Mouse (Mus musculus) midbrain, embryonic 14.5 days (tissue): ENCODE measurements around the gene Stx8. TPM values are rescaled to one million over a fixed set of nuclear protein-coding genes. Genes with fewer than 3 reads are reported as not detected.

ENCODE experiments used
- ATAC-seq: fragments of 200-750 bp; cut with Nextera tagmentation; 2 replicates; pipeline ENCODE4 v1.8.0; 2017; ENCODE audit warnings: moderate number of reproducible peaks, moderate library complexity; ENCODE audit not compliant: low FRiP score, low TSS enrichment
- DNase-seq: peaks from one replicate; pipeline ENCODE4 v3.0.0-alpha.2; 2015
- H3K27ac ChIP-seq: fragments of 300-500 bp; sonication (generic); replicated peaks from 2 replicates; pipeline ENCODE4 v1.5.1; 2014; ENCODE audit warnings: mild to moderate bottlenecking, low read depth, low read length, moderate library complexity
- H3K27me3 ChIP-seq: fragments of 300-500 bp; sonication (generic); 2 replicates; pipeline ENCODE4 v1.6.1; 2014; ENCODE audit warnings: low read length, control low read depth, mixed read lengths; ENCODE audit not compliant: control insufficient read depth, insufficient read depth
- H3K36me3 ChIP-seq: fragments of 300-500 bp; sonication (generic); 2 replicates; pipeline ENCODE4 v1.6.1; 2014; ENCODE audit warnings: low read length, control low read depth; ENCODE audit not compliant: control insufficient read depth, insufficient read depth
- H3K4me1 ChIP-seq: fragments of 300-500 bp; sonication (generic); 2 replicates; pipeline ENCODE4 v1.6.1; 2014; ENCODE audit warnings: mild to moderate bottlenecking, antibody characterized with exemption, low read length, control low read depth; ENCODE audit not compliant: control insufficient read depth, insufficient read depth
- H3K4me2 ChIP-seq: fragments of 300-500 bp; sonication (generic); 2 replicates; pipeline ENCODE4 v1.6.1; 2014; ENCODE audit warnings: mild to moderate bottlenecking, low read length, moderate library complexity
- H3K4me3 ChIP-seq: fragments of 300-500 bp; sonication (generic); replicated peaks from 2 replicates; pipeline ENCODE4 v1.5.1; 2014; ENCODE audit warnings: low read depth, low read length
- H3K9ac ChIP-seq: fragments of 300-500 bp; sonication (generic); replicated peaks from 2 replicates; pipeline ENCODE4 v1.6.1; 2014; ENCODE audit warnings: mild to moderate bottlenecking, low read length, moderate library complexity
- H3K9me3 ChIP-seq: fragments of 300-500 bp; sonication (generic); 2 replicates; pipeline ENCODE4 v1.6.1; 2016; ENCODE audit warnings: low read length, control low read depth, mixed read lengths; ENCODE audit not compliant: control insufficient read depth
- WGBS: fragments of 180-500 bp; shearing (Covaris S2); extraction: QIAGEN DNeasy Blood & Tissue Kit; methylation state at CpG from one replicate; pipeline ENCODE4 v1.1.7; 2014; 5-methylcytosine and 5-hydroxymethylcytosine counted together
- polyA plus RNA-seq: library from polyadenylated mRNA; unstranded; fragments of >200 nt; fragmentation: Nextera tagmentation; extraction: Ambion mirVana; gene quantifications from 2 replicates; pipeline ENCODE4 v1.2.1, GENCODE M21; 2014

Stx8 gene
- polyA plus RNA-seq, 1 experiment from 2014 or later = 64.2 TPM

DNA sequence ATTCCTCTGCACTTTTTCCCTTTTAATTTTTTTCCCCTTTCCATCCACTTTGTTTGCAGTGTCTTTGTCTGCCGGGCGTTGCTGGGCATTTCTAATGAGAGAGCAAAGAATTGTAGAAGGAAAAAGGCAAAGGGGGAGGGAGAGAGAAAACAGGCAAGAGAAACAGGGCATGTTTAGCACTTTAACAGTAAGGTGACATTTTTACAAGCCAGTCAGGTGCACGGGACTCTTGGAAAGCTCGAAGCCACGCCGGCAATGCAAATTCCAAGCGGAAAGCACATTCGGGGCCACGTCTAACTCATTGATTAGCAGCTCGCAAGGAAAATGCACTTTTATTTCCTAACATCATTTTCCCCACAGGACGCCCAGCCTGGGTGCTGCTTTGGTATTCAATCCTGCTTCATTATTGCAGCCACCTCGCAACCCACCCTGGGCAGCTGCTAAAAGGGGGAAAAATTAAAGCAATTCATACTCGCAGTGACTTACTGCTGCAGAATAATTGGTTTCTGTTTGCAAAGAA lies 179.1 kb downstream of the Stx8 start:
- DNase-seq (peak; percentile 73), ATAC-seq (no peak)
- peak overlapping the region; percentile 84 for H3K27ac ChIP-seq
- peaks cover 42% of the 10 kb centered on the region for H3K4me1 ChIP-seq
- H3K4me3 ChIP-seq = no peak overlapping the region
- no peaks in the 10 kb centered on the region for H3K27me3 ChIP-seq
- H3K36me3 ChIP-seq = no peaks in the 10 kb centered on the region
- 3% methylated on average over 13 of the region's 13 CpGs for WGBS
- H3K9ac ChIP-seq = no peak overlapping the region; the same call in 1 of the 2 replicates
- H3K4me2 ChIP-seq = peak overlapping the region; percentile 23
- H3K9me3 ChIP-seq = no peaks in the 10 kb centered on the region

DNA sequence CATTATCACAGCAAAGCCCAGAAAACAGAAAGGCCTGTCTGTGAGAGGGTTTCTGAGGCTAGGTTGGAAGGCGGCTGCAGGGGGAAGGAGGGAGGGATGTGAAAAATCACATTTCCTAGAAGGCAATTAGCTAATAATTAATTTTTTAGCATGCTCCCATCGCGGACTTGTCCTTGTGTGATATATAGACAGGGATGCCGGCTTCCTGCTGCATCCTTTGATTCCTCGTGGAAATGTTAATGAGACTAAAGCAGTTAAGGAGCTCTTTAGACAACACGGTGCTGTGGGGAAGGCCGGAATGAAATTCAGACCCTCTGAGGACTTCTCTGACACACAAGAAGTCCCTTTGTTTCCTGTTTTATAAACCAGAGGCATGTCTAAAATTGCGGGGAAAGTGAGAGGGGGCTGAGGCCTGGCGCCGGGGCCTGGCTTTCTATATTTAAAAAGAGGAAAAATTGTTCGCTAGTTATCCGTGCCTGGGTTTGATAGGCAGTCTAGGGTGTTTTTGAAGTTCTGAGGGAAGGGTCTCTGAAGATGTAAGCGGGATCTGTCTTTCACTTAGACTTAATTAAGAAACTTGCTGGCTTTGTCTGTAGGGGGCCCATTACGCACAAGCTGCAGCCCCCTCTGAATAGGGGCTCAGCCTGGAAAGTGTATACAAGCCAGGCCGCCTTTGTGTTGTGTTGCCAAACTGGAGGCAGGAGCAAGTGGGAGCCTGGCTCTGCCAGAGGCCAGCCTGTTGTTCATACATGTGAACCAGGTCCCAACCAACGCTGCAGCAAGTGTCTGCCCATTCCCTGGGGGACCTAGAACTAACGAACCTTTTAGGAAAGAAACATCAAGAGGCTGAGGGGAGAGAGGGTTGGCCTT lies 179.8 kb downstream of the Stx8 start:
- WGBS = 4% methylated on average over 17 of the region's 17 CpGs
- no peaks in the 10 kb centered on the region for H3K27me3 ChIP-seq
- H3K4me3 ChIP-seq = no peak overlapping the region
- DNase-seq (peak; percentile 73), ATAC-seq (peak; percentile 46; the same call in 1 of the 2 replicates)
- H3K27ac ChIP-seq = peak overlapping the region; percentile 84
- peaks cover 47% of the 10 kb centered on the region for H3K4me1 ChIP-seq
- peak overlapping the region; percentile 23 for H3K4me2 ChIP-seq
- H3K36me3 ChIP-seq = no peaks in the 10 kb centered on the region
- no peaks in the 10 kb centered on the region for H3K9me3 ChIP-seq
- peak overlapping the region; percentile 32; the same call in 1 of the 2 replicates for H3K9ac ChIP-seq

DNA sequence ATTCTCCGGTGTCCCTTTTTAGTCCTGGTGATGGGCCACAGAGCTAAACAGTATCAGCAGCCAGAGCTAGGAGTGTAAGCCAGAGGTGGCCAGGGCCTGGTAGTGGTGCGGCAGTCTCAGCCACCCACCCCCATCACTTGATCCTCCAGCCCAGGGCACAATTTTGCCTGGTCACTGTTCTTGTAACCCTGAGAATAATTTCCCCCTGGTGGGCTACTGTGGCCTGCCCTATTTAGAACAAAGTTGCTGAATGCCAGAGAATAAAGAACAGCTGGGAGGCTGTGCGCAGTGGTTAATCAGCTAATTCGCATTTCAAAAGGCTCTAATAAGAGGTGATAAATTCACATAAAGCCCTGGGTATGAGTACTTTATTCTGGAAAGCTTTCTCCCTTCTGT lies 180.5 kb downstream of the Stx8 start:
- no peak overlapping the region for H3K4me3 ChIP-seq
- no peaks in the 10 kb centered on the region for H3K9me3 ChIP-seq
- no peaks in the 10 kb centered on the region for H3K27me3 ChIP-seq
- peaks cover 53% of the 10 kb centered on the region for H3K4me1 ChIP-seq
- peak overlapping the region; percentile 32; the same call in 1 of the 2 replicates for H3K9ac ChIP-seq
- no peak; the same call in 1 of the 2 replicates for ATAC-seq
- WGBS = 10% methylated on average over 4 of the region's 4 CpGs
- H3K36me3 ChIP-seq = no peaks in the 10 kb centered on the region
- no peak overlapping the region; the same call in 1 of the 2 replicates for H3K4me2 ChIP-seq
- peak overlapping the region; percentile 84 for H3K27ac ChIP-seq
- peak; percentile 63 for DNase-seq

DNA sequence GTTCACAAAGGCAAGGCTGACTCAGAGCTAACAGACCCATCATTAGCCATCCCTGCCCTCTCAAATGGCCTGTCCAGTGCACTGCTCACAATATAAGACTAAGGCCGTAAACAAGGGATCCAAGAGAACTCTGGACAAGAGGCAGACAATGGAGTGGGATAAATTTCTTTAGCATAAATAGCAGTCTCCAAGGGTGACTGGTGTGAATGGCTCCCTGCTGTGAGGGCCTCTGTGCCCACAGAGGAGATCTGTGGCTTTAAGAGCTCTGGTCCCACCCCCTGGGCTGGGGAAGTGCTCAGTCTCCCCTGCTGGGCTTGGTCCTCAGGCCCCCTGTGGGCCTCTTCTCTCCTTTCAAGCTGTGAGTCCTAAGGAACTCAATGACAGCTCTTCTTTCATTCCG lies 184.9 kb downstream of the Stx8 start:
- H3K27ac ChIP-seq = peak overlapping the region; percentile 57
- 6% methylated on average over 2 of the region's 2 CpGs for WGBS

DNA sequence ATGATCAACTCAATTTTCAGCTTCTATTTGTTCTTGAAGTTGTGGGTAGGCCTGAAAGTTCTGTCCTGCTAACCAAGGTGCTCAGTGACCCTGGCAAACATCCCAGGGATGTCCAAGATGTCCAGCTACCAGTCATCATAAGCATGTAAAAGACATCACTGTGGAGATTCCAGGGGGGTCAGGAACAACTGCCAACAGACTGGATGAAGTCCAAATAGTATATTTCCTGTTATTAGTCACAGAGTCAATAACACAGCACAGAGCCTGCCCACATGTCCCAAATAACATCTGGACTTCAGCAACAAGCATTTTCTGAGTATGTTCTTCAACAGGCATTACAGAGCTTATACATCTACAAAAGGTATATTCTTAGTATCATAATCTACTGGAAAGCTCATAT lies 189.8 kb downstream of the Stx8 start:
- Histone ChIP-seq H3K27ac (no peak overlapping the region), H3K9me3 (no peaks in the 10 kb centered on the region), H3K36me3 (no peaks in the 10 kb centered on the region), H3K9ac (no peak overlapping the region), H3K4me1 (peaks cover 10% of the 10 kb centered on the region), H3K4me2 (no peak overlapping the region), H3K4me3 (no peak overlapping the region), H3K27me3 (no peaks in the 10 kb centered on the region)
- ATAC-seq (no peak), DNase-seq (no peak)

More for the DNA sequence above, 184.9 kb downstream of the Stx8 start:
- H3K9me3 ChIP-seq = no peaks in the 10 kb centered on the region
- no peaks in the 10 kb centered on the region for H3K27me3 ChIP-seq
- no peak overlapping the region for H3K9ac ChIP-seq
- no peak; the same call in 1 of the 2 replicates for ATAC-seq
- H3K36me3 ChIP-seq = no peaks in the 10 kb centered on the region
- peak; percentile 77 for DNase-seq
- H3K4me3 ChIP-seq = no peak overlapping the region
- H3K4me1 ChIP-seq = peaks cover 33% of the 10 kb centered on the region
- H3K4me2 ChIP-seq = no peak overlapping the region

DNA sequence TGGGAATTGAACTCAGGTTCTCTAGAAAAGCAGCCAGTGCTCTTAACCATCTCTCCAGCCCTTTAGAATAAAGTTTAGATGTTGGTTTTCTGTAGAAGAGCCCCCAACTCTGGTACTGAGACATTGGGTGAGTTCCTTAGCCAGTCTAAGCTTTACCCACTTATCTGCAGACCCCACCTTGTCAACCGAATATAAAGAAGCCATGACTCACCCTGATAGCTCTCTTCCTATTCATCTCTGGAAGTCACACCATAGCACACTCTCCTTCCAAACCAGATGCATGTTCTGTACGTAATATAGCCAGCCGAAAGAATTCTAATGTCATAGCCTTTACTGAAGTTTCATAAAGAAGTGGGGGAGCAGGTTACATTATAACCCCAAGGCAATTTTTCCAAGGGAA lies 192.2 kb downstream of the Stx8 start:
- Histone ChIP-seq H3K9ac (no peak overlapping the region), H3K4me1 (peaks cover 5% of the 10 kb centered on the region; the same call in 1 of the 2 replicates), H3K36me3 (no peaks in the 10 kb centered on the region), H3K9me3 (no peaks in the 10 kb centered on the region), H3K27me3 (no peaks in the 10 kb centered on the region), H3K27ac (no peak overlapping the region), H3K4me2 (no peak overlapping the region), H3K4me3 (no peak overlapping the region)
- no peak for DNase-seq
- ATAC-seq = no peak
- WGBS = 91% methylated on average over 3 of the region's 3 CpGs

DNA sequence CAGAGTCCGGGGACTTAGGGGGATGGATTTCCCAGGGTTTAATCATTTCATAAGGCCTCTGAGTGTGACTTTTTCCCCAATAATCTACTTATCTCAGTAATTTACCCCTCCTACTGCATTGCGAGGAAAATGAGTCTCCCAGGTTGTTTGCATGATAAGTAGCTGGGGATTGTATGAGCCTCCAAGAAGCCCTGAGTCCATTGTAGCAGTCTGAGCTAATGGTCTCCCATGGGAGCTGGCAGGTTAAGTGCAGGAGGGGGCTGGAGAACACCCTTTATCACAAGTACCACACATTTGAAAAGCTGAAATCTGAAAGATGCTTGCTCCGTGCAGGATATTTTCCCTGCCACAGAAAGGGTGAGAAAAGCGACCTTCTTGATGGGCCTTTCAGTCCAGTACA lies 193.9 kb downstream of the Stx8 start:
- Histone ChIP-seq H3K9me3 (no peaks in the 10 kb centered on the region), H3K27ac (peak overlapping the region; percentile 53), H3K9ac (no peak overlapping the region), H3K36me3 (no peaks in the 10 kb centered on the region), H3K4me1 (peaks cover 5% of the 10 kb centered on the region; the same call in 1 of the 2 replicates), H3K4me2 (no peak overlapping the region), H3K27me3 (no peaks in the 10 kb centered on the region), H3K4me3 (no peak overlapping the region)
- ATAC-seq = no peak; the same call in 1 of the 2 replicates
- peak; percentile 75 for DNase-seq
- WGBS = 23% methylated on average over 4 of the region's 4 CpGs

DNA sequence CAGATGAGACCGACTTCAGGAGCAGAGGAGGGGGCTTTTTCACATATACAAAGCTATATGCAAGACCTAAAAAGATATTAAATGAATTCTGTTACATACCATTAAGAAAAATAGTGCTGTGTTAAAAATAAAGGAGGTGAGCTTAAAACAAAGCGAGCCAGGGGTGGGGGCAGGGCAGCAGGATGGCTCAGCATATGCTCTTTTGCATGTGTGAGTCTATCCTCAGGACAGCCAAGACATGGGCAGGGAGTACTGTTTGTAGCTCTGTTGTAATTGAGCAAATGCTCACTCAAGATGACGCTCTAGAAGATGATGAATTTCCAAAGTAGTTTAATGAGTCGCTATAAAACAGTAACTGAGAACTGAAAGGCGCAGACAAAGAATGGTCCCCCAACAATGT lies 198.4 kb downstream of the Stx8 start:
- H3K4me2 ChIP-seq = no peak overlapping the region
- no peak overlapping the region for H3K9ac ChIP-seq
- H3K27ac ChIP-seq = no peak overlapping the region
- no peaks in the 10 kb centered on the region for H3K27me3 ChIP-seq
- peaks cover 5% of the 10 kb centered on the region; the same call in 1 of the 2 replicates for H3K4me1 ChIP-seq
- no peak overlapping the region for H3K4me3 ChIP-seq
- WGBS = 90% methylated on average over 5 of the region's 5 CpGs
- no peaks in the 10 kb centered on the region for H3K36me3 ChIP-seq
- DNase-seq (no peak), ATAC-seq (no peak)
- H3K9me3 ChIP-seq = no peaks in the 10 kb centered on the region
